Mouse (Mus musculus): ENCODE data around the gene Lce3f. TPM values are rescaled to one million over a fixed set of nuclear protein-coding genes. Genes with fewer than 3 reads are reported as not detected.
A peak's percentile ranks its signal among the peaks of the same experiment; 100 is the strongest.

Lce3f gene
- polyA plus RNA-seq, 1 experiment from 2014 or later, result not detected

GRCm38 (mm10) chr3:93015460-93016104, 23.6 kb downstream of the Lce3f start, which contains the start of gene Crct1:
Gene Crct1 (minus strand): TSS chr3:93015687.
- peak within 1 kb of the TSS; percentile 93 for H3K4me2 ChIP-seq (ENCODE audit: low read depth, low read length)
- WGBS, result 28% methylated on average over 4 of the region's 4 CpGs
- ATAC-seq, result no peak

DNA sequence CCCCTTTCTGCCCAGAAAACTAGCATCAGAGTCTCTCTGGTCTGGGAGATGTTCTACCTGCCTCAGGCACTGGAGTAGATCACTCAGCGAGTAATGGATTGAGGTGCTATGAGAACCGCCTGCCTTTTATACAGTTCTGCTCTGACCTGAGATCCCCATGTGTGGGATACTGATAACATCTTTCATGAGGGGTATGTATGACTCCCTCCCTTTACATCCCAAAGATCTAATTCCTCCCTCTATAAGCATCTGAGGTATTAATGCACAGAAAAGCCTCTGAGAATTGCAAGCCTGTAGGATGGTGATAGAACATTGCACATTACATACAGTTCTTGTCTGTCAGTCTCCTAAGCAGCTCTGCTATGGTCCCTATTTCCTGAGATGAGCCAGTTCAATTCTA, 26.9 kb downstream of the Lce3f start, which contains the start of gene Lce1m:
TSS of gene Lce1m (minus strand) at position 101 of the 400 bp plus-strand sequence.
- WGBS, result 89% methylated on average over 2 of the region's 2 CpGs
- H3K9me3 ChIP-seq (ENCODE audit: control insufficient read depth, low read length), result no peaks in the 10 kb centered on the region
- H3K27me3 ChIP-seq (replicated peaks; ENCODE audit: control insufficient read depth, insufficient read depth, low read length), result no peaks in the 10 kb centered on the region
- H3K4me1 ChIP-seq (ENCODE audit: control insufficient read depth, insufficient read depth, low read length), result peaks cover 4% of the 10 kb centered on the region
- no peak for ATAC-seq
- H3K27ac ChIP-seq (ENCODE audit: low read length), result no peak within 1 kb of the TSS
- H3K4me2 ChIP-seq (ENCODE audit: low read depth, low read length), result no peak within 1 kb of the TSS
- H3K36me3 ChIP-seq (ENCODE audit: control insufficient read depth, insufficient read depth, low read length), result no peaks in the 10 kb centered on the region
- H3K4me3 ChIP-seq (ENCODE audit: low read length), result no peak within 1 kb of the TSS
- no peak within 1 kb of the TSS for H3K9ac ChIP-seq (ENCODE audit: low read depth, low read length)

More at GRCm38 (mm10) chr3:93015460-93016104, 23.6 kb downstream of the Lce3f start, which contains the start of gene Crct1:
- H3K36me3 ChIP-seq (ENCODE audit: control insufficient read depth, insufficient read depth, low read length), result no peaks in the 10 kb centered on the region
- peak within 1 kb of the TSS; percentile 69 for H3K9ac ChIP-seq (ENCODE audit: low read depth, low read length)
- H3K4me1 ChIP-seq (ENCODE audit: control insufficient read depth, insufficient read depth, low read length), result peaks cover 4% of the 10 kb centered on the region
- no peak within 1 kb of the TSS for H3K27ac ChIP-seq (ENCODE audit: low read length)
- no peaks in the 10 kb centered on the region for H3K27me3 ChIP-seq (replicated peaks; ENCODE audit: control insufficient read depth, insufficient read depth, low read length)
- no peaks in the 10 kb centered on the region for H3K9me3 ChIP-seq (ENCODE audit: control insufficient read depth, low read length)
- H3K4me3 ChIP-seq (ENCODE audit: low read length), result peak within 1 kb of the TSS; percentile 59

- no peak overlapping the region for H3K27ac ChIP-seq (ENCODE audit: low read length)
- H3K36me3 ChIP-seq (ENCODE audit: control insufficient read depth, insufficient read depth, low read length), result no peaks in the 10 kb centered on the region
- H3K9ac ChIP-seq (ENCODE audit: low read depth, low read length), result no peak overlapping the region
- ATAC-seq, result no peak
- no peaks in the 10 kb centered on the region for H3K27me3 ChIP-seq (replicated peaks; ENCODE audit: control insufficient read depth, insufficient read depth, low read length)
- no peak overlapping the region for H3K4me3 ChIP-seq (ENCODE audit: low read length)
- no peaks in the 10 kb centered on the region for H3K9me3 ChIP-seq (ENCODE audit: control insufficient read depth, low read length)
- no peaks in the 10 kb centered on the region for H3K4me1 ChIP-seq (ENCODE audit: control insufficient read depth, insufficient read depth, low read length)
- WGBS, result 88% methylated on average over 1 of the region's 1 CpGs
- H3K4me2 ChIP-seq (ENCODE audit: low read depth, low read length), result no peak overlapping the region
These were observed 29.1 kb downstream of the Lce3f start for GRCm38 (mm10) chr3:93021171-93021570.

DNA sequence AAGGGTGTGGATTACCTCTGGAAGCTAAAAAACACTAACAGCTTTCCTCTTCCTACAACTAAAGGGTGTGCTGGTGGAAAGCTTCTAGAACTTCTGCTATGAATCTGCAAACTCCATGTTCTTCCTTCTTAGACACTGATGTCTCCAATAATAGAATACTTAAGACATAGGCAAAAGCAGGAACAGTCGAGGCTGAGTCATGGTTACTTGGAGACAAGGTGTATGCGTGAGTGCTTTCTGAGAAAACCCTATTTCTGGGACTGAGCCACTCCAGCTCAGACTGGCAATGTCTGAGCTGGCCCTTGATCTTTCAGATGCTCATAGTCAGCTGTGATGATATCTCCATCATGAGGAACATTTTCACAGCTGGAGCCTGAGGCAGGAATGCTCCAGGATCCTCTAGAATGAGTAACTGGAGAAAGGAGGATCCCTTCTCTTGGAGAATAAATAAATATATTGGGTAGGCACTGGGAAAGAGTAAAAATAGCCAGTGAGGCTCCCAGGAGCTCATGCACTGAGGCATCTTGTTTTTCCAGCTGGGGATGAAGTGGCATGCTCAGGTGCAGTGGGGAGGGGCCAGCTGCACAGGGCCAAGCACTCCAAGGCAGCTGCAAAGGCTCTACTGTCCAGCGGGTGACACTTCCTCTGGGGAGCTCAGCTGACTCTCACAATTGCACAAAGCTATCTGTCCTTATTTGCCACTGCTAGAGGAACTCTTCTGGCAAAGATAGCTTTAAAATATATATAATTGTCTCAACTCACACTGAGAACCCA, 31.6 kb downstream of the Lce3f start:
- no peak overlapping the region for H3K4me2 ChIP-seq (ENCODE audit: low read depth, low read length)
- no peak overlapping the region for H3K9ac ChIP-seq (ENCODE audit: low read depth, low read length)
- no peaks in the 10 kb centered on the region for H3K36me3 ChIP-seq (ENCODE audit: control insufficient read depth, insufficient read depth, low read length)
- no peaks in the 10 kb centered on the region for H3K9me3 ChIP-seq (ENCODE audit: control insufficient read depth, low read length)
- no peaks in the 10 kb centered on the region for H3K27me3 ChIP-seq (replicated peaks; ENCODE audit: control insufficient read depth, insufficient read depth, low read length)
- ATAC-seq, result no peak
- H3K4me3 ChIP-seq (ENCODE audit: low read length), result no peak overlapping the region
- no peak overlapping the region for H3K27ac ChIP-seq (ENCODE audit: low read length)
- no peaks in the 10 kb centered on the region for H3K4me1 ChIP-seq (ENCODE audit: control insufficient read depth, insufficient read depth, low read length)
- WGBS, result 87% methylated on average over 3 of the region's 3 CpGs

DNA sequence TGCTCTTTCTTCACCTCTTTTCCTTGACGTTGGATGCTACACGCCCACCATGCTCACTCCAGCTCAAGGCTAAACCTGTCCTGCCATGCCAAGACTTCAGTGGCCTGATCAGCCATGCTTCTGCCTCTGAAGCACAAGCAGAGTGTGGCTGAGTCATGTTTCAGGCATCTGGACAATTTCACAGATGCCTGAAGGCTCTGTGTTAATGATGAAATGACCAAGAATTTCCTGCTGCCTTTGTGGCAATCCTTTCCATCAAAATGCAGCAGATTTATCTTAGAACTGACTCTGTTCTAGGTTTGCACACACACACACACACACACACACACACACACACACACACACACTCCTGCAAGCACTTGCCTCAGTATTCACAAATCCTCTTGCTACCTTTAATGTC, 33.5 kb downstream of the Lce3f start:
- Histone ChIP-seq H3K4me3 (ENCODE audit: low read length) (no peak overlapping the region), H3K9ac (ENCODE audit: low read depth, low read length) (no peak overlapping the region), H3K9me3 (ENCODE audit: control insufficient read depth, low read length) (no peaks in the 10 kb centered on the region), H3K36me3 (ENCODE audit: control insufficient read depth, insufficient read depth, low read length) (no peaks in the 10 kb centered on the region), H3K4me2 (ENCODE audit: low read depth, low read length) (no peak overlapping the region), H3K27me3 (replicated peaks; ENCODE audit: control insufficient read depth, insufficient read depth, low read length) (no peaks in the 10 kb centered on the region), H3K27ac (ENCODE audit: low read length) (no peak overlapping the region), H3K4me1 (ENCODE audit: control insufficient read depth, insufficient read depth, low read length) (no peaks in the 10 kb centered on the region)
- 63% methylated on average over 2 of the region's 2 CpGs for WGBS
- no peak for ATAC-seq

DNA sequence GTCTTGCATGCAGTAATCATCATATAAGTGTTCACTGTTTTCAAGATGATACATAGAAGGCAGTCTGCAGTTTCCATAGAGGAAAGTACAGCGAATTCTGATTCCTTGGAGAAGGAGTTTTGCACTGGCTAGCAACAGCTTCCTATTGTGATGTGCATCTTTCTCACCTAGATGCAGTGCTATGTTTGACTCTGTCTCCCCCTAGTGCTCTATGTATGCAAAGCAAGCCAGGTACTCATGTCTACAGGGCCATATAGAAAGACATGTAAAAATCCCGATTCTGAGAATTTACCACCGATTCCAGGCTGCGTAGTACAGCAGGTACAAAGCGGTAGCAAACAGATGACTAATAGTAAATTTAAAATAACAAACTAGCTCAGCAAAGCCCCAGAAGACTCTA, 39.4 kb downstream of the Lce3f start:
- ATAC-seq, result peak; percentile 66
- no peak overlapping the region for H3K4me3 ChIP-seq (ENCODE audit: low read length)

More for the DNA sequence above, 39.4 kb downstream of the Lce3f start:
- no peak overlapping the region for H3K9ac ChIP-seq (ENCODE audit: low read depth, low read length)
- H3K9me3 ChIP-seq (ENCODE audit: control insufficient read depth, low read length), result no peaks in the 10 kb centered on the region
- H3K27me3 ChIP-seq (replicated peaks; ENCODE audit: control insufficient read depth, insufficient read depth, low read length), result no peaks in the 10 kb centered on the region
- 46% methylated on average over 5 of the region's 5 CpGs for WGBS
- no peaks in the 10 kb centered on the region for H3K4me1 ChIP-seq (ENCODE audit: control insufficient read depth, insufficient read depth, low read length)
- H3K36me3 ChIP-seq (ENCODE audit: control insufficient read depth, insufficient read depth, low read length), result no peaks in the 10 kb centered on the region
- no peak overlapping the region for H3K4me2 ChIP-seq (ENCODE audit: low read depth, low read length)
- no peak overlapping the region for H3K27ac ChIP-seq (ENCODE audit: low read length)

Other genes with a start within 250 kb of the Lce3f start
- not detected in 2 replicates for gene Lce1g, start 239.9 kb upstream of the Lce3f start, polyA plus RNA-seq (2015; fragmentation: Nextera tagmentation; extraction: Ambion mirVana)
- gene Lce1h, start 227.2 kb upstream of the Lce3f start, polyA plus RNA-seq (2015; fragmentation: Nextera tagmentation; extraction: Ambion mirVana), result not detected in 2 replicates
- gene Lce1i, start 213.3 kb upstream of the Lce3f start, polyA plus RNA-seq (2015; fragmentation: Nextera tagmentation; extraction: Ambion mirVana), result not detected in 2 replicates
- gene Lce1j, start 201.7 kb upstream of the Lce3f start, polyA plus RNA-seq (2015; fragmentation: Nextera tagmentation; extraction: Ambion mirVana), result not detected in 2 replicates
- not detected in 2 replicates for gene Lce1k, start 184.3 kb upstream of the Lce3f start, polyA plus RNA-seq (2015; fragmentation: Nextera tagmentation; extraction: Ambion mirVana)
- not detected in 2 replicates for gene Kprp, start 165.0 kb upstream of the Lce3f start, polyA plus RNA-seq (2015; fragmentation: Nextera tagmentation; extraction: Ambion mirVana)
- not detected in 2 replicates for gene Lce1l, start 140.9 kb upstream of the Lce3f start, polyA plus RNA-seq (2015; fragmentation: Nextera tagmentation; extraction: Ambion mirVana)
- gene 2310050C09Rik, start 122.0 kb upstream of the Lce3f start, polyA plus RNA-seq (2015; fragmentation: Nextera tagmentation; extraction: Ambion mirVana), result not detected in 2 replicates
- not detected in 2 replicates for gene Lce3a, start 66.0 kb upstream of the Lce3f start, polyA plus RNA-seq (2015; fragmentation: Nextera tagmentation; extraction: Ambion mirVana)
- gene Lce3b, start 59.2 kb upstream of the Lce3f start, polyA plus RNA-seq (2015; fragmentation: Nextera tagmentation; extraction: Ambion mirVana), result not detected in 2 replicates
- not detected in 2 replicates for gene Lce3c, start 47.7 kb upstream of the Lce3f start, polyA plus RNA-seq (2015; fragmentation: Nextera tagmentation; extraction: Ambion mirVana)
- not detected in 2 replicates for gene Lce3d, start 34.8 kb upstream of the Lce3f start, polyA plus RNA-seq (2015; fragmentation: Nextera tagmentation; extraction: Ambion mirVana)
- not detected in 2 replicates for gene Lce3e, start 25.2 kb upstream of the Lce3f start, polyA plus RNA-seq (2015; fragmentation: Nextera tagmentation; extraction: Ambion mirVana)
- gene Crct1, start 23.5 kb downstream of the Lce3f start, polyA plus RNA-seq (2015; fragmentation: Nextera tagmentation; extraction: Ambion mirVana), result not detected in 2 replicates
- gene Lce1m, start 26.8 kb downstream of the Lce3f start, polyA plus RNA-seq (2015; fragmentation: Nextera tagmentation; extraction: Ambion mirVana), result not detected in 2 replicates
- not detected in 2 replicates for gene Gm4858, start 76.6 kb downstream of the Lce3f start, polyA plus RNA-seq (2015; fragmentation: Nextera tagmentation; extraction: Ambion mirVana)
- gene Crnn, start 152.6 kb downstream of the Lce3f start, polyA plus RNA-seq (2015; fragmentation: Nextera tagmentation; extraction: Ambion mirVana), result not detected in 2 replicates
- gene Flg2, start 205.1 kb downstream of the Lce3f start, polyA plus RNA-seq (2015; fragmentation: Nextera tagmentation; extraction: Ambion mirVana), result not detected in 2 replicates

Data from intestine, embryonic 16.5 days (tissue).